Mouse (Mus musculus): ENCODE measurements around the gene Armc8. TPM values are rescaled to one million over a fixed set of nuclear protein-coding genes. Genes with fewer than 3 reads are reported as not detected.

Armc8 gene
- total RNA-seq, 2 experiments from 2014 or later, result 18.9 to 19.4 TPM

GRCm38 (mm10) chr9:99430806-99431205, 137.9 kb downstream of the Armc8 start:
- DNase-seq, result no peak
- intact Hi-C loops (cut with DNase I), result loop anchor here (10.0 kb wide), 1 partner anchor 296 kb away; no protein-coding TSS in a partner anchor

- DNase-seq, result no peak
- intact Hi-C loops (cut with DNase I), result loop anchor here (10.0 kb wide), 1 partner anchor 295 kb away; no protein-coding TSS in a partner anchor
These were observed 138.9 kb downstream of the Armc8 start for GRCm38 (mm10) chr9:99429845-99430244.

GRCm38 (mm10) chr9:99428601-99429331, 139.9 kb downstream of the Armc8 start:
- DNase-seq, result no peak
- intact Hi-C loops (cut with DNase I), result no loop called here

Other genes starting within 250 kb of the Armc8 start
- under 1 TPM; 0.30 to 0.69 TPM for gene Esyt3, start 210.3 kb downstream of the Armc8 start, total RNA-seq (2021)
- 1 to 10 TPM; 5.2 to 6.5 TPM for gene Mras, start 131.5 kb downstream of the Armc8 start, total RNA-seq (2021)
- gene Nme9, start 117.4 kb downstream of the Armc8 start, total RNA-seq (2021), result not detected
- gene Dbr1, start 6.9 kb upstream of the Armc8 start, total RNA-seq (2021), result 1 to 10 TPM; 4.9 to 5.3 TPM
- not detected for gene A4gnt, start 43.6 kb upstream of the Armc8 start, total RNA-seq (2021)
- 1 to 10 TPM; 3.6 to 5.8 TPM for gene Dzip1l, start 60.6 kb upstream of the Armc8 start, total RNA-seq (2021)
- not detected for gene Cldn18, start 148.4 kb upstream of the Armc8 start, total RNA-seq (2021)